ENCODE assay signal across 11 mouse cellular contexts in the genomic region with DNA sequence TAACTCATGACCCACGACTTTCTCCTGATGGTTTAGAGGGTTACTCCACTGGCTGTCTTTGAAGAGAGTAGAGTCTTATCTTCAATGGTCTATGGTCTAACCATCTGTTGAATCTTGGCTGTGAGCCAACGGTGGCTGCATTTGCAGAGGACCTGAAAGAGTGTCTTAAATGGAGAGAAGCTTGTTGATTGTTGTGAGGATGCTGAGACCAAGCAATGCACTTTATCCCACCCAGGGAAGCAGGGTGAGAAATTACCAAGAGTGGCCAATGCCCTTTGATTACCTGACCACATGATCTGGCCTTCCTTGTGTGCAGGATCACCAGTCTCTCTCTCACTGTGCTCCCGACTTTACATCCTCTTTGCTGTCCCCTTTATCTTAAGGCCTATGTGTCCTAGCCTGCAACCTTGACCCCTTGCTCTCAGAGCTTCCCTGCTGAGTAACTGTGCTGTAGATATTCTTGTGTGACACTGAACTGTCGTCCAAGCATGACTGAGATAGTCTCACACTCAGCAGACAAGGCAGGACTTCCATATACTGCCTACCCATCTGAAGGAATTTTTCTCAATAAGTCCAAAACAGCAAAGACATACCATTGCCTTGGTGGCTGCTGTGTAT. TPM values are rescaled to one million over a fixed set of nuclear protein-coding genes. Genes with fewer than 3 reads are reported as not detected.
A peak's percentile ranks its signal among the peaks of the same experiment; 100 is the strongest.
DNase-seq lines count a peak whose midpoint lies in the region; ATAC-seq lines count a peak whose summit lies in the region.
"Had no signal": no experiment of that assay in that cellular context is flagged by ENCODE, and none has a peak within 500 bp of the region (broad histone marks: within the 10 kb centered on the region; RNA-seq: fewer than 3 reads in every experiment).

No protein-coding gene starts in this region.

- peaks cover 69% of the 10 kb centered on the region for H3K4me1 ChIP-seq in heart, embryonic 15.5 days (replicated peaks)

- peak; percentile 27; the same call in 1 of the 2 replicates for ATAC-seq in heart, embryonic 15.5 days (replicated peaks; ENCODE audit: insufficient number of reproducible peaks, insufficient read depth, low FRiP score, low read depth)

- no peaks in the 10 kb centered on the region for H3K27me3 ChIP-seq in heart, embryonic 15.5 days

- H3K9ac ChIP-seq in heart, embryonic 15.5 days: no peak overlapping the region

- DNase-seq in adrenal gland, adult 8-10 months: peak; percentile 38
- no peak for DNase-seq in adrenal gland, postnatal 25 days
- peak; percentile 31 for DNase-seq in kidney, postnatal 10 days
- no peak for DNase-seq in kidney, adult 9 months
- peak; percentile 5 for DNase-seq in 416B (ENCODE audit: low read depth)
- no peak for DNase-seq in ovary, adult 18-20 months (ENCODE audit: low spot score)
- no peak for DNase-seq in embryo, embryonic 10 days (ENCODE audit: low spot score)
- DNase-seq: kidney, adult 8-10 months; liver had no signal

- H3K4me2 ChIP-seq in heart, embryonic 15.5 days: peak overlapping the region; percentile 48

- H3K4me3 ChIP-seq in heart, embryonic 15.5 days: no peak overlapping the region

- WGBS in heart, embryonic 15.5 days: 30% methylated on average over 4 of the region's 4 CpGs

- peak overlapping the region; percentile 80 for H3K27ac ChIP-seq in heart, embryonic 15.5 days

- H3K36me3 ChIP-seq in heart, embryonic 15.5 days: no peaks in the 10 kb centered on the region

- no peaks in the 10 kb centered on the region for H3K9me3 ChIP-seq in heart, embryonic 15.5 days (replicated peaks)

RNA-seq across cellular contexts. Expression of gene Ppp1r14c, which starts 28.9 kb away (rescaled TPM):
- total RNA-seq in adrenal gland, adult 8-10 months (2022): 10 to 100 TPM in 2 of 4 experiments, 1 to 10 TPM in 2; 5.5 to 33.1 (median 13.5) TPM
- total RNA-seq in adrenal gland, postnatal 25 days (2021): 20.4 and 28.9 TPM in 2 replicates
- 242 and 287 TPM in 2 replicates for polyA plus RNA-seq in heart, embryonic 15.5 days (2015; fragmentation: Nextera tagmentation; extraction: Ambion mirVana)
- total RNA-seq: megakaryocyte-erythroid progenitor cell, adult 5-6 weeks had no signal

Comparison
In these comparisons a context has a peak if more than half of its experiments do, and no peak if none do; other contexts are left out.
1. DNase-seq: peak in adrenal gland, adult 8-10 months (single experiment), kidney, postnatal 10 days (single experiment) and 416B (single experiment); none in adrenal gland, postnatal 25 days (single experiment), kidney, adult 9 months (single experiment), ovary, adult 18-20 months (single experiment) and embryo, embryonic 10 days (single experiment).